Mouse (Mus musculus): ENCODE measurements around the gene Gpx7. TPM values are rescaled to one million over a fixed set of nuclear protein-coding genes. Genes with fewer than 3 reads are reported as not detected.

The Gpx7 gene
- 11.2 TPM for polyA plus RNA-seq (2014; fragmentation: Illumina TruSeq; extraction: RNeasy Lipid Tissue Mini Kit (QIAGEN cat#74804); ENCODE audit: low read depth, low replicate concordance)

DNA sequence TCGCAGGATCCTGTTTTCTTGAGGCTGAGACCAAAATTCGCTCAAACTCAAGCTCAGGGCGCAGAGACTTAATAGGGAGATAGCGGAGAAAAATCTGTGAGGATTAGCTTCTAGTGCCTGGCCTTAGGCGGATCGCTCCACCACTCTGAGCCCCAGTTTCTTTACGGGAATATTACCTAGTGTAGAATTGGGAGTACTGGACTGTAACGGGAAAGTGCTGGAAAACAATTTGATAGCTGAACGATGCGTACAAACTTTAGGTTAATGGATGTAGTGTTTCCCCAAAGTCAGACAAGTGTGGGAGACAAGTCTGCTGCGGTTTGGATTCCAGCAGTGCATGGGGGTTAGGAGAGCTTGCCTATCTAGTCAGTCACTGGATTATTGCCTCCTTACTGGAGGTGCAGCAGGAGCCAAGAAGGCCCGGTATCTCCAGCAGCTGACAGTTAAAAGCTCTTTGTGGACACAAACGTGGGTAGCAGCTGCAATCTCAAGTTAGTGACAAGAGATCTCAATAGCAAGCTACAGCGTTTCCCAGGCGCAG lies at the start of gene Gpx7:
TSS of gene Gpx7 (minus strand) at position 101 of the 541 bp plus-strand sequence.

GRCm38 (mm10) chr4:108383183-108383714 lies 23.5 kb downstream of the Gpx7 start, which contains the start of gene Shisal2a:
Gene Shisal2a (minus strand): TSS chr4:108383349.

Other genes starting within 250 kb of the Gpx7 start
- 64.5 TPM for gene Echdc2, start 241.5 kb downstream of the Gpx7 start, polyA plus RNA-seq (2014; fragmentation: Illumina TruSeq; extraction: RNeasy Lipid Tissue Mini Kit (QIAGEN cat#74804); ENCODE audit: low read depth, low replicate concordance)
- not detected for gene Zyg11a, start 188.9 kb downstream of the Gpx7 start, polyA plus RNA-seq (2014; fragmentation: Illumina TruSeq; extraction: RNeasy Lipid Tissue Mini Kit (QIAGEN cat#74804); ENCODE audit: low read depth, low replicate concordance)
- 27.1 TPM for gene Zyg11b, start 105.9 kb downstream of the Gpx7 start, polyA plus RNA-seq (2014; fragmentation: Illumina TruSeq; extraction: RNeasy Lipid Tissue Mini Kit (QIAGEN cat#74804); ENCODE audit: low read depth, low replicate concordance)
- gene Coa7, start 78.8 kb downstream of the Gpx7 start, polyA plus RNA-seq (2014; fragmentation: Illumina TruSeq; extraction: RNeasy Lipid Tissue Mini Kit (QIAGEN cat#74804); ENCODE audit: low read depth, low replicate concordance), result 15.4 TPM
- gene Shisal2a, start 23.6 kb downstream of the Gpx7 start, polyA plus RNA-seq (2014; fragmentation: Illumina TruSeq; extraction: RNeasy Lipid Tissue Mini Kit (QIAGEN cat#74804); ENCODE audit: low read depth, low replicate concordance), result not detected
- 26.8 TPM for gene Tut4, start 52.5 kb upstream of the Gpx7 start, polyA plus RNA-seq (2014; fragmentation: Illumina TruSeq; extraction: RNeasy Lipid Tissue Mini Kit (QIAGEN cat#74804); ENCODE audit: low read depth, low replicate concordance)
- 21.1 TPM for gene Prpf38a, start 172.4 kb upstream of the Gpx7 start, polyA plus RNA-seq (2014; fragmentation: Illumina TruSeq; extraction: RNeasy Lipid Tissue Mini Kit (QIAGEN cat#74804); ENCODE audit: low read depth, low replicate concordance)
- not detected for gene Orc1, start 172.5 kb upstream of the Gpx7 start, polyA plus RNA-seq (2014; fragmentation: Illumina TruSeq; extraction: RNeasy Lipid Tissue Mini Kit (QIAGEN cat#74804); ENCODE audit: low read depth, low replicate concordance)
- gene Cc2d1b, start 213.0 kb upstream of the Gpx7 start, polyA plus RNA-seq (2014; fragmentation: Illumina TruSeq; extraction: RNeasy Lipid Tissue Mini Kit (QIAGEN cat#74804); ENCODE audit: low read depth, low replicate concordance), result 15.8 TPM

Measured in heart, adult 10 weeks (tissue).